Mouse (Mus musculus): ENCODE results near the gene Cd81.
A peak's percentile ranks its signal among the peaks of the same experiment; 100 is the strongest.

Cd81 gene

GRCm38 (mm10) chr7:143021356-143022164 is 31.0 kb upstream of the Cd81 start:
- DNase-seq = peak; percentile 67

- no peak for DNase-seq
These were observed 29.0 kb upstream of the Cd81 start for GRCm38 (mm10) chr7:143023499-143023898.

GRCm38 (mm10) chr7:143024293-143024692 is 28.2 kb upstream of the Cd81 start:
- no peak for DNase-seq

GRCm38 (mm10) chr7:143025496-143025895 is 27.0 kb upstream of the Cd81 start:
- no peak for DNase-seq

- DNase-seq = no peak
These were observed 25.3 kb upstream of the Cd81 start for GRCm38 (mm10) chr7:143027196-143027595.

GRCm38 (mm10) chr7:143031816-143032215 is 20.7 kb upstream of the Cd81 start:
- DNase-seq = no peak

- no peak for DNase-seq
These were observed 19.0 kb upstream of the Cd81 start for GRCm38 (mm10) chr7:143033581-143033980.

- no peak for DNase-seq
These were observed 18.4 kb upstream of the Cd81 start for GRCm38 (mm10) chr7:143034112-143034511.

- DNase-seq = no peak
These were observed 17.8 kb upstream of the Cd81 start for GRCm38 (mm10) chr7:143034519-143035450.

GRCm38 (mm10) chr7:143036787-143037186 is 15.8 kb upstream of the Cd81 start:
- no peak for DNase-seq

- DNase-seq = no peak
These were observed 15.2 kb upstream of the Cd81 start for GRCm38 (mm10) chr7:143037306-143037705.

- no peak for DNase-seq
These were observed 14.2 kb upstream of the Cd81 start for GRCm38 (mm10) chr7:143038174-143038931.

GRCm38 (mm10) chr7:143040561-143040960 is 12.0 kb upstream of the Cd81 start:
- no peak for DNase-seq

- DNase-seq = no peak
These were observed 11.3 kb upstream of the Cd81 start for GRCm38 (mm10) chr7:143041138-143041822.

- DNase-seq = no peak
These were observed 10.4 kb upstream of the Cd81 start for GRCm38 (mm10) chr7:143042089-143042488.

GRCm38 (mm10) chr7:143042897-143043300 is 9.6 kb upstream of the Cd81 start:
- peak; percentile 79 for DNase-seq

- no peak for DNase-seq
These were observed 8.3 kb upstream of the Cd81 start for GRCm38 (mm10) chr7:143044049-143044825.

- no peak for DNase-seq
These were observed 7.7 kb upstream of the Cd81 start for GRCm38 (mm10) chr7:143044826-143045206.

GRCm38 (mm10) chr7:143046358-143046757 is 6.2 kb upstream of the Cd81 start:
- no peak for DNase-seq

- DNase-seq = no peak
These were observed 3.2 kb upstream of the Cd81 start for GRCm38 (mm10) chr7:143049331-143049730.
